Mouse (Mus musculus): Measurements from ENCODE around the gene Fgd2.
"Not testable (repeated sequence)": the region's sequence is repeated elsewhere in the genome, so short reads cannot be mapped to it uniquely, and the experiment has no call there.

The Fgd2 gene

GRCm38 (mm10) chr17:29360761-29361221, at the start of gene Fgd2:
TSS of gene Fgd2 (plus strand) at chr17:29360914.
- no peak for DNase-seq (ENCODE audit: low spot score)

- no peak for DNase-seq (ENCODE audit: low spot score)
Observed at GRCm38 (mm10) chr17:29311602-29312001, 49.1 kb upstream of the Fgd2 start.

DNA sequence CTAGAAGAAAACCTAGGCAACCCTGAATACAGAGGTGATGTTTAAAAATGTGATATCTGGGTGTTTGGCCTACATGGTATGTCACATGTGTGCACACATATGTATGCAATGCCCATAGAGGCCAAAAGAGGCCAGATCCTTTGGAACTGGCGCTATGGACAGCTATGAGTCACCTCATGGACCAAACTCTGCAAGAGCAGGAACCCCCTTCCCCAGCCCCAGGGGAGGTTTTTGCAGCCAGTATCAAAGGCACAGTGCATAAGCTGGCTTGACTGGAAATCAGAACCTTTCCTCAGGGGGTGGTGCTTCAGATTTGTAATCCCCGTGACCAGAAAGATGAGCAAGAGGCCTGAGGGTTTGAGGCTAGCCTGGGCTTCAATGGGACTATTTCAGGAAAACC, 48.6 kb upstream of the Fgd2 start:
- DNase-seq (ENCODE audit: low spot score), result no peak

DNA sequence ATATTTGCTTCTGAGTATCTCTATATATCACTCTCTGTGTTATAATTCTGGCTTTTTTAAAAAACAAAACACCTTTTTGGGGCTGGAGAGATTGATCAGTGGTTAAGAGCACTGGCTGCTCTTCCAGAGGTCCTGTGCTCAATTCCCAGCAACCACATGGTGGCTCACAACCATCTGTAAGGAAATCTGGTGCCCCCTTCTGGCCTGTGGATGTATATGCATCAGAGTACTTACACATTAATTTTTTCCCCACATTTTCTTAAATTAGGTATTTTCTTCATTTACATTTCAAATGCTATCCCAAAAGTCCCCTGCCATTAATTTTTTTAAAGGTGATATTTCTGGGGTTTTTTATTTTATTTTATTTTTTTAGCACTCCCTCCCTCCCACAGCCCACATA, 47.4 kb upstream of the Fgd2 start:
- DNase-seq (ENCODE audit: low spot score), result no peak

DNA sequence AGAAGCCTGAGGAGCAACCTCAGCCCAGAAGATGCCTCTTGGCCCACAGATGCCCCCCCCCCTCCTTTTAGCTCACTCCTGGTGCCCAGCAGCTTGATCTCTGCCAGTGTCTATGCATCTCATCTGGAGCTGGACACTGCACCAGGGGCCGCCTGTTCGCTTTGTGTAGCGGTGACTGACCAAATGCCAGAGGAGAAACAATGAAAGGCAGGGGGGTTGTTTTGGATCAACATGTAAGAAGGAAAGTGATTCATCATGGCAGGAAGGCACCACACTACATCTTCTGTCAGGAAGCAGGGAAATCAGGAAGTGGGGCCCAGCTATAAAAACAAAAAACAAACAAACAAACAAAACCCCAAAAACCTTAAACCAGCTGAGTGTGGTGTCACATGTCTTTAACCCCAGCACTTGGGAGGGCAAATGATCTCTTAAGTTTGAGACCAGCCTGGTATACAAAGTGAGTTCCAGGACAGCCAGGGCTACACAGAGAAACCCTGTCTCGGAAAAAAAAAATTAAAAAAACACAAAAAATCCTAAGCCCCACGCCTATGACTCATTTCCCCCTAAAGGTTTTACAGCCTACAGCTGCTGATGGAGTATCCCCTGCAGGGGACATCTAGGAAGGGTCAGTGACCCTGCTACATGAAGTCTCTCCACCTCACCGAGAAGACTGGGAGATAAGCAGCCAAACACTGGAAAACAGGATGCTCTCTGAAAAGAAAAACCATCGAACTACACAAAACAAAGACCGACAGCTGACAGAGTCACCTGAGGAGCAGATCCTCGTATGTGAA, 44.8 kb upstream of the Fgd2 start:
- no peak for DNase-seq (ENCODE audit: low spot score)

- DNase-seq (ENCODE audit: low spot score), result no peak
Observed at GRCm38 (mm10) chr17:29316891-29317290, 43.8 kb upstream of the Fgd2 start.

DNA sequence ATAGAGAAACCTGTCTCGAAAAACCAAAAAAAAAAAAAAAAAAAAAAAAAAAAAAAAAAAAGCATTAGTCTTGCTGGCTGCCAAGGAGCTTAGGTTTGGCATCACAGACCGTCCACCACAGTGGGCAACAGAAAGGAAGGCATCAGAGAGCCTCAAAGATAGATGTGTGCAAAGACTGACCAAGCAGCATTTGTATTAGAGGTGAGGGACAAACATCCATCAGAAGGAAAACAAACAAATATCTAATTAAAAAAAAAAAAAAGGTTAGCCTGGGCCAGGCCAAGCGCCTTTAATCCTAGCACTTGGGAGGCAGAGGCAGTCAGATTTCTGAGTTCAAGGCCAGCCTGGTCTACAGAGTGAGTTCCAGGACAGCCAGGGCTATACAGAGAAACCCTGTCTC, 43.3 kb upstream of the Fgd2 start, which contains the start of gene Pi16:
TSS of gene Pi16 (plus strand) at position 301 of the 400 bp plus-strand sequence.
- DNase-seq (ENCODE audit: low spot score), result not testable (repeated sequence)

GRCm38 (mm10) chr17:29318731-29319250, 41.9 kb upstream of the Fgd2 start:
- no peak for DNase-seq (ENCODE audit: low spot score)

- no peak for DNase-seq (ENCODE audit: low spot score)
Observed at GRCm38 (mm10) chr17:29319476-29319875, 41.2 kb upstream of the Fgd2 start.

GRCm38 (mm10) chr17:29319881-29320639, 40.7 kb upstream of the Fgd2 start:
- no peak for DNase-seq (ENCODE audit: low spot score)

DNA sequence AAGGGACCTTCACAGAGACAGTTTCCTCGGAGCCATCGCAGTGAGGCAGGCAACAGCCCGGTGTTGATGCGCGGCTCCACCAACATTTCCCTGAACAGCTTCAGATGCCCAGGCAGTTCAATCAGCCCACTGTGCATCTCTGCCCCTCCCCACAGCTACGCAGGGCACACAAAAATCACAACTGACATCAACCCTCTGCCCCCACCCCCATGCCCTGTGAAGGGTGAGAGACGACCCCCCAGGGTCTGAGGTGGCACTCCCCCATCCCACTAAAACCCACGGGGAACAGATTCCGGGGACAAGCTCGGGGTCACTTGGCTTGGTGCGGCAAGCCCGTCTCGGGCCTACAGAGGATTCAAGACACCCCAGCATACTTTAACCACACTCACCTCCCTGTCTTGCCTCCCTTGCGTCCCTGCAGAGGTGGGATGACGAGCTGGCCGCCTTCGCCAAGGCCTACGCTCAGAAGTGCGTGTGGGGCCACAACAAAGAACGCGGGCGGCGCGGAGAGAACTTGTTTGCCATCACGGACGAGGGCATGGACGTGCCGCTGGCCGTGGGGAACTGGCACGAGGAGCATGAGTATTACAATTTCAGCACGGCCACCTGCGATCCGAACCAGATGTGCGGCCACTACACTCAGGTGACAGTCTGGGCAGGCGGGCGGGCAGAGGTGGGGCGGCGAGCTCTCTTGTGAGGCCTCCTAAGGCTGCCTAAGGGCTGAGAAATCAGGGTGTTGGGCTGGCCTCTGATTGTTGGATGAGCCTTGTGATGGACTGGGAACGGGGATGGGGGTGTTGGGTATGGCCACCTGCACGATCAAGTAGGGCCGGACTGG, 38.7 kb upstream of the Fgd2 start:
- no peak for DNase-seq (ENCODE audit: low spot score)

- no peak for DNase-seq (ENCODE audit: low spot score)
Observed at GRCm38 (mm10) chr17:29322603-29322962, 38.1 kb upstream of the Fgd2 start.

- no peak for DNase-seq (ENCODE audit: low spot score)
Observed at GRCm38 (mm10) chr17:29323625-29324024, 37.1 kb upstream of the Fgd2 start.

DNA sequence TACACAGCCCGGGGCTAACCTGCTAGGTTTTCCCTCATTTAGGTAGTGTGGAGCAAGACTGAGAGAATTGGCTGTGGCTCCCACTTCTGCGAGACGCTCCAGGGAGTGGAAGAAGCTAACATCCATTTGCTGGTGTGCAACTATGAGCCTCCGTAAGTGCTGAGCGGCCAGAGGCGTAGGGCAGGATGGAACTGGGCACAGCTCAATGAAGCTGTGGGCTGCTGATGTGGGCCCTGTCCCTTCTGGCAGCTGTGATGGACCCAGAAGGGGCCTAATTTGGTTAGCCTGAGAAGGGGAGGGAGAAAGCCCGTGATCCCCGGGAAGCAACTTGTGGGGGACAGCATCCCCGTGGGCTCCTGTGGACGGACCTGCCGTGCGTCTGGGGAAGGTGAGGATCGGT, 34.9 kb upstream of the Fgd2 start:
- no peak for DNase-seq (ENCODE audit: low spot score)

GRCm38 (mm10) chr17:29326531-29327529, 33.9 kb upstream of the Fgd2 start:
- no peak for DNase-seq (ENCODE audit: low spot score)

- DNase-seq (ENCODE audit: low spot score), result no peak
Observed at GRCm38 (mm10) chr17:29327691-29328090, 33.0 kb upstream of the Fgd2 start.

GRCm38 (mm10) chr17:29330221-29330620, 30.5 kb upstream of the Fgd2 start:
- no peak for DNase-seq (ENCODE audit: low spot score)

DNA sequence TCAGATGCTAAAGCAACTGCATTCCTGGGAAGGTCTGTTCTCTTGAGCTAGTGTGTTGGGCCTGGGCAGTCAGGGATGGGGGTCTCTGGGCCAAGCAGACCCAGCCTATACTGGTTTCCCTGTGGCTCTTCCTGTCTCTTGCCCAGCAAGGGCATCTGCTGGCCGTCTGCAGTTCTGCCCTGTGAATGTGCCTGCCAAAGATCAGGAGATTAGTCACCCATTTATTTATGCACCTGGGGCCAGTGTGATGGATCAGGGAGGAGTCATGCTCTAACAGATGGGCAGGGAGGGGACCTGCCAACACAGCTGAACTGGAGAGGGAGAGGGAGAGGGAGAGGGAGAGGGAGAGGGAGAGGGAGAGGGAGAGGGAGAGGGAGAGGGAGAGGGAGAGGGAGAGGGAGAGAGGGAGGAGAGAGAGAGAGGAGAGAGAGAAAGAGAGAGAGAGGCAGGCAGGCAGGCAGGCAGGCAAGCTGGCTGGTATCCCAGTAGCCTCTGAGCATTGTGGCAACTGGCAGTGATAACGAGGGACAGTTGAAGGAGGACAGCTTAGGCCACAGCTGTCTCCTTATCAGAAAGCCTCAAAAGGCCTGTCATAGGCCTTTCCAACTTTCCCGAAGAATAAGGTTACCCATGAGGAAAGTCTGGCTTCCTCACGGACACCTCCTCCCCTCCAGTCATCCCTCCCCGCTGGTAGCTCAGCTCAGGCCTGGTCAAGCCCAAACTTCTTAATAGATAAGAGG, 29.9 kb upstream of the Fgd2 start:
- no peak for DNase-seq (ENCODE audit: low spot score)

DNA sequence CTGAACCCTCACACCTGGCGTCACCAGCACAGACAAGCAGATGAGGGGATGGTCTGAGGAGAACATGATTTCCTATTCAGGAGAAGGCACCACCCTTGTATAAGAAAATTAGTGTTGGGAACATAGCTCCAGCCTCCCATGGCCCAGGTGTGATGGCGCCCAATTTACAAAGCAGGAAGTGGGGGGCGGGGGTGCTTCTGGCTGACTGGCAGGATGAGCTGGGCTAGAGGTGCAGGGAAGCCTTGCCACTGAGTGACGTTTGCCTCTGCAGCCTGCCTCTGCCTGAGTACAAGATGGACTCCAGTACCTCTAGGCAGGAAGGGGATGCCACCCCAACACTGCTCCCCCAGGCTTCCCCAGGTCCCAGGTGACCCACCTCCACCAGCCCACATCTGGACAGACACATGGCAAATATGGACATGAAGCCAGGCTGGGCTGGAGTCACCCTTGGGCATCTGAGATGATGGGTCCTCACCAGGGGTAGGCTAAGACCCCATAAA, 28.5 kb upstream of the Fgd2 start:
- no peak for DNase-seq (ENCODE audit: low spot score)
